Mouse (Mus musculus): ENCODE data around the gene Ubash3b.

The Ubash3b gene

DNA sequence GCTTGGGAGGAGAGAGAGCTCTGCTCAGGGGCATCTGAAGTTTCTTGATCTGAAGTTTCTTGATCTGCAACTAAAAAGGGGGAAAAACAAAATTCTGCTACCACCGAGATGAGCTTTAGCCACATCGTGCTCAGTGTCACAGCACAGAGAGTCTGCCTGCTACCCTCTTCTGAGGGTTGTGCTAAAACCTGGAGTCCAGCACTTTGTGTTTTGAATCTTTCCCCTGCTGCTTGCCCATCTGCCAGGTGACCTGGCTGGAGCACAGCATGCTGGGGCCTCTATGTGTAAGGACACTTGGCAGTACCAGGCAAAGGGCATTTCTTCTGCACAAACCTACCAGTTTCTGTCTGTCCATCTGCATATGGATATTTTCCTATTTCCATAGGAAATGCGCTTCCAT, 177.2 kb downstream of the Ubash3b start:
- DNase-seq, result no peak

DNA sequence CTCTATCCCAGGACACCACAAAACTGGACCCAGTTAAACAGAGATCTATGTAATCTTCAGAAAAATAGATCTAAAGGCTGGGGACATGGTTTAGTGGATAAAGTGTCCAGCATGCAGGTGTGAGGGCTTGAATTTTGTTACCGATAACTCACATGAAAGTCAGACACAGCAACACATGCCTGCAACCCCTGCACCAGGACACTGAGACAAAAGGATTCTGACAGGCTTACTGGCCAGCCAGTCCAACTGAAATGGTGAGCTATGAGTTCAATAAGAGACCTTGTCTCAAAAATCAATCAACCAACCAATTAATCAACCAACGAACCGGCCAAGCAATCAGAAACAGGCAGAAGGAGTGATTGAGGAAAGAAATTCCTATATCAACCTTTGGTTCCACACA, 177.7 kb downstream of the Ubash3b start:
- no peak for DNase-seq

DNA sequence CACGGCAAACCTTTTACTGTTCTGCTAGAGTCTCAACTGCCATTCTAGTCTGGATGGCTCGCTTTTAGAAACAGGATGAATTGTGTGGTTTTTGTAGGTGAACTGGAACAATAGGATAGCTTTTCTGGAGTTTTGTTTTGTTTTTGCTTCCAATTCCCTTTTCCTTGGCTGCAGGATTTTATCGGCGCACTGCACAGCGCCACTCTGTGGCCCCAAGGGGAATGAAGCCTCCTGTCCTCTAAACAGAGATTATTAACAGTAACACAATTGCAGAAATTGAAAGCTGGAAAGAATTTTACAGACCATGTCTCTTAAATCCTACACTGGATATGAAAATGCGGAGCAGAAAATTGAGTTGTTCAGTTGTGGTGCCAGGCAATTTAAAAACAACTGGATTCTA, 179.0 kb downstream of the Ubash3b start:
- no peak for DNase-seq

DNA sequence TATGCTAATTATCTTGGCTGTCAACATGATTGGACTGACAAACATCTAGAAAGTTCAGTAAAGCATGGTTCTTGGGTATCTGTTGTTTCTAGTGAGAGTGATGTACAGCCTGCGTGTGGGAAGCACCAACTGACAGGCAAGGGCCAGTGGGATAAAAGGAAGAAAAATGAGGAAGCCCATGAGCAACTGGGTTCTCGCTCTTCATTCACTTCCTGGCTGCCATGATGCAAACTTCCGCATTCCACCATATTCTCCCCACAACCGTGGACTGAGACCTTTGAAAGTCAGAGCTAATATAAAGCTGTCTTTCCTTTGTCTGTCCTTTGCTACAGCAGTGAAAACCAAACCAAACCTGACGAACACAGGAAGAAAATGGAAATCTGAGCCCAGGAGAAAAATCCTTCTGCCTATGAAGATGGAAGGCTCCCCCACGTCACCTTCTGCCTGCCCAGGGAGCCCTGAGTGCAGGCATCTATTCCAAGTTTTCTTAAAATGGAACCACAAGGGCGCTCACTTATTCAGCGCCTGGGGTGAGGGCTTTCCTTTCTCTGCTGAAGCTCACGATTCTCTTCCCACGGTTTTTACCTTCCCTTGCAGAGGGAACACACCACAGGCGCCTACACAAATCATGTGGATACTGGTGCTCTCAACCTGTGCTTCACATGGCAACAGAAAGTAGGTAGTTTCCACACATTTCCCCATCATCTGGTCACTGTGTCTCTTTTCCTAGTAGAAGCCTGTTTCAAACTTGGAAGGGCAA, 187.3 kb downstream of the Ubash3b start:
- DNase-seq, result peak; percentile 49

DNA sequence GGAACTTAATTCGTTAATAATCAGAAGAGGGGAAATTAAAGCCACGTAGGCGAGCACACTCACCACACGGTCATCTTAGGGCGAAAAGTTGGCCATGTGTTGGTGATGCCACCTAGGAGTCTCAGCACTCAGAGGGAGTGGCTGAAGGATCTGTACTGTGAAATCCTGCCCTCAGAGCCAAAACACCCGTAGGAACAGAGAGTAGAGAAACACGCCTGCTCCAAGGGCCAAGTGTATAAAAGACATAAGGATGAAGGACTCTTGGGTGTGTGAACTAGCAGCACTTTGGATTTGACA, 197.1 kb downstream of the Ubash3b start:
- DNase-seq, result no peak

DNA sequence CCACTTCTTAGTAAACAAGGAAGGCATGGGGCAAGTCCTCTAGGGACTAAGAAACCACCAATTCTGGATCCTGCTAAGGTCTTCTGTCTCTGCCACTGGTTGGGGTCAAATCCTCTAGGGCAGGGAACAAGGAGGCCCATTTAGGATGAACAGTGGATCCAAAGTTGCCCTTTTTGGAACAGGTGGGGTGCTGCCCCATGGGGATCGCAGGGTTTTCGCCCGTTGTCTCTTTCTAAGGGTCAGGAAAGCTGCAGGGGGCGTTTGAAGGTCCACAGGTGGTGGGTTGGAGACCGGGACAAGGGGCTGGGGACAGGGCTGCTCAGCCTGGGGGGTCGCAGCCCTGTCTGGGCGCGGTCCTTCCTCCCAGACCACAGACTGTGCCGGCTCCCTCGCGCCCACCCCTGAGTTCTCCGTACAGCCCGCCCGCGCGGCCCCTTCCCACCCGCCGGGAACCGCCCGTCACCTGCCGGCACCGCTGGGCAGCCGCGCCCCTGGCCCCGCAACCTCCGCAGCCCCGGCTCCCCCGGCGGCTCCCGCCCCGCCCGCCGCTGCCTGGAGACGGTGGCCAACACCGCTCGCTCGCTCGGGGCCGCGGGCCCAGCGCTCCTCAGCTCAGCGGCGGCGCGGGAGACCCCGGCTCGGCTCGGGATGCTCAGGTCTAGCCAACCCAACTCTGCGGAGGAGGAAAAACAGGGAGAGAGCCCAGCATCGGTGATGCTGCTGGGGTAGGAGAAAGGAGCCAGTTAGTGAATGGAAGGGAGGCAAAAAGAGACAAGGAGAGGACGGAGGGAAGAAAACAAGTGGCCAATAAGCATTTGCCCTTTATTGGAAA, 197.7 kb downstream of the Ubash3b start, which contains the start of gene Jhy:
Jhy (minus strand) TSS at position 533 of the 832 bp plus-strand sequence.
- DNase-seq, result no peak

DNA sequence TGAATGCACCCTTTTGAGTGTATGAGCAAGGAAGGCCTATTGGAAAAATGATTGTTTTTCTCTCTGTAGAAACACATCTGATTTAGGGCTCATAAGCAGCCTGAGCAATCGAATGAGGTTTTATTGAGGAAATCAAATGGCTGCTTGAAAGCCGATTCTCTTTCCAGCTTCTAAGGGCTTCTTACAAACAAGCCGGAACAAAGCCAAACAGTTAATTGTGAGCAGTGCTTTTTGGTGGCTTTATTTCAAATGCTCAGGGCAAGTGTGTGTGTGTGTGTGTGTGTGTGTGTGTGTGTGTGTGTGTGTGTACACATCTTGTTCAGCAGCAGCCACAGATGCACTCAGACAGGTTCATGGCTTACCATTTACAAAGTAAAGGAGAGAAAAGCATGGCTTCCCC, 200.1 kb downstream of the Ubash3b start:
- no peak for DNase-seq
